Mouse (Mus musculus) thymus, adult 2 months (tissue): ENCODE results near the gene Slc24a3. TPM values are rescaled to one million over a fixed set of nuclear protein-coding genes. Genes with fewer than 3 reads are reported as not detected.

Experiments
- DNase-seq: peaks from one replicate; pipeline ENCODE4 v3.0.0; 2021
- H3K27ac ChIP-seq: fragments of 200-500 bp; 2 replicates; pipeline ENCODE4 v1.5.1; 2012; ENCODE audit warnings: low read length, control low read depth; ENCODE audit not compliant: control insufficient read depth, insufficient read depth
- H3K27me3 ChIP-seq: fragments of 200-500 bp; 2 replicates; pipeline ENCODE4 v1.6.1; 2012; ENCODE audit warnings: mild to moderate bottlenecking, low read length, moderate library complexity, mixed read lengths; ENCODE audit not compliant: control insufficient read depth, insufficient read depth
- H3K36me3 ChIP-seq: fragments of 200-500 bp; 2 replicates; pipeline ENCODE4 v1.6.1; 2012; ENCODE audit warnings: mild to moderate bottlenecking, low read length, moderate library complexity; ENCODE audit not compliant: control insufficient read depth, insufficient read depth
- H3K4me1 ChIP-seq: fragments of 200-500 bp; replicated peaks from 2 replicates; pipeline ENCODE4 v1.6.1; 2012; ENCODE audit warnings: low read length; ENCODE audit not compliant: control insufficient read depth, insufficient read depth
- H3K4me3 ChIP-seq: fragments of 200-500 bp; 2 replicates; pipeline ENCODE4 v1.5.1; 2012; ENCODE audit warnings: mild to moderate bottlenecking, low read length, control low read depth, moderate library complexity; ENCODE audit not compliant: control insufficient read depth, insufficient read depth
- CTCF ChIP-seq: fragments of 200-500 bp; IDR thresholded peaks from 2 replicates; pipeline ENCODE4 v1.5.1; 2012; ENCODE audit warnings: mild to moderate bottlenecking, control low read depth, low read length, moderate library complexity, borderline replicate concordance; ENCODE audit not compliant: control insufficient read depth, poor library complexity, insufficient read depth; ENCODE audit errors: extremely low read depth
- POLR2A ChIP-seq: fragments of 200-500 bp; IDR thresholded peaks from 2 replicates; pipeline ENCODE4 v1.6.1; 2012; ENCODE audit warnings: mild to moderate bottlenecking, low read length, control low read depth, moderate library complexity; ENCODE audit not compliant: control insufficient read depth, poor library complexity, insufficient read depth; ENCODE audit errors: extremely low read depth
- WGBS: fragments of 180-500 bp; shearing (Covaris S2); methylation state at CpG from one replicate; pipeline ENCODE4 v1.1.7; 2018; 5-methylcytosine and 5-hydroxymethylcytosine counted together
- polyA plus RNA-seq: library from polyadenylated mRNA; depleted of rRNA; stranded (reverse); fragments of >200 nt; gene quantifications from 2 replicates; pipeline ENCODE4 v1.2.3, GENCODE M21; 2012

Gene Slc24a3
- polyA plus RNA-seq, 1 experiment, result 2.7 TPM

GRCm38 (mm10) chr2:145167051-145167663 is 397 bp upstream of the Slc24a3 start:
- 1% methylated on average over 38 of the region's 38 CpGs for WGBS
- H3K27me3 ChIP-seq, result no peaks in the 10 kb centered on the region; the same call in 1 of the 2 replicates
- DNase-seq, result peak; percentile 13
- H3K36me3 ChIP-seq, result no peaks in the 10 kb centered on the region
- TF ChIP-seq CTCF (no peak), POLR2A (no peak)
- peak overlapping the region; percentile 6 for H3K4me3 ChIP-seq
- H3K27ac ChIP-seq, result no peak overlapping the region
- no peaks in the 10 kb centered on the region for H3K4me1 ChIP-seq

- no peak for TF ChIP-seq CTCF
- TF ChIP-seq POLR2A, result no peak
- no peak for DNase-seq
- Histone ChIP-seq H3K27ac (no peak overlapping the region), H3K4me3 (peak overlapping the region; percentile 18; the same call in 1 of the 2 replicates), H3K27me3 (no peaks in the 10 kb centered on the region; the same call in 1 of the 2 replicates), H3K36me3 (no peaks in the 10 kb centered on the region), H3K4me1 (no peaks in the 10 kb centered on the region)
- 27% methylated on average over 10 of the region's 10 CpGs for WGBS
Observed at GRCm38 (mm10) chr2:145168405-145168971, 934 bp downstream of the Slc24a3 start.

GRCm38 (mm10) chr2:145172978-145173655 is 5.6 kb downstream of the Slc24a3 start:
- H3K4me3 ChIP-seq, result no peak overlapping the region
- H3K27me3 ChIP-seq, result no peaks in the 10 kb centered on the region; the same call in 1 of the 2 replicates
- WGBS, result 93% methylated on average over 4 of the region's 4 CpGs
- no peak for TF ChIP-seq CTCF
- TF ChIP-seq POLR2A, result no peak
- H3K36me3 ChIP-seq, result no peaks in the 10 kb centered on the region
- no peaks in the 10 kb centered on the region for H3K4me1 ChIP-seq
- no peak for DNase-seq
- no peak overlapping the region for H3K27ac ChIP-seq

GRCm38 (mm10) chr2:145175036-145175435 is 7.5 kb downstream of the Slc24a3 start:
- TF ChIP-seq POLR2A (no peak), CTCF (no peak)
- H3K36me3 ChIP-seq, result no peaks in the 10 kb centered on the region
- H3K4me1 ChIP-seq, result no peaks in the 10 kb centered on the region
- DNase-seq, result no peak
- H3K4me3 ChIP-seq, result no peak overlapping the region
- H3K27ac ChIP-seq, result no peak overlapping the region
- WGBS, result 95% methylated on average over 7 of the region's 7 CpGs
- no peaks in the 10 kb centered on the region for H3K27me3 ChIP-seq

GRCm38 (mm10) chr2:145182410-145182809 is 14.9 kb downstream of the Slc24a3 start:
- DNase-seq, result no peak
- 89% methylated on average over 8 of the region's 8 CpGs for WGBS

GRCm38 (mm10) chr2:145188828-145189227 is 21.3 kb downstream of the Slc24a3 start:
- Histone ChIP-seq H3K4me3 (no peak overlapping the region), H3K36me3 (no peaks in the 10 kb centered on the region), H3K4me1 (no peaks in the 10 kb centered on the region), H3K27me3 (no peaks in the 10 kb centered on the region), H3K27ac (no peak overlapping the region)
- 21% methylated on average over 2 of the region's 2 CpGs for WGBS
- TF ChIP-seq POLR2A (no peak), CTCF (no peak)
- DNase-seq, result no peak

More at GRCm38 (mm10) chr2:145182410-145182809, 14.9 kb downstream of the Slc24a3 start:
- TF ChIP-seq POLR2A (no peak), CTCF (no peak)
- H3K36me3 ChIP-seq, result no peaks in the 10 kb centered on the region
- no peak overlapping the region for H3K27ac ChIP-seq
- no peaks in the 10 kb centered on the region for H3K4me1 ChIP-seq
- no peak overlapping the region for H3K4me3 ChIP-seq
- H3K27me3 ChIP-seq, result no peaks in the 10 kb centered on the region
